Mouse (Mus musculus) kidney, adult 2 months (tissue): ENCODE data around the gene Nlrc4.

Experiments
- CTCF ChIP-seq: fragments of 200-500 bp; conservative IDR thresholded peaks from 2 replicates; pipeline ENCODE4 v1.5.1; 2011; ENCODE audit warnings: low read depth, mild to moderate bottlenecking, control low read depth, low read length, moderate library complexity, mixed read lengths; ENCODE audit not compliant: insufficient read depth, insufficient read length
- POLR2A ChIP-seq: fragments of 200-500 bp; IDR thresholded peaks from one replicate; pipeline ENCODE4 v1.6.1; 2011; ENCODE audit warnings: low read depth, low read length, control low read depth

DNA sequence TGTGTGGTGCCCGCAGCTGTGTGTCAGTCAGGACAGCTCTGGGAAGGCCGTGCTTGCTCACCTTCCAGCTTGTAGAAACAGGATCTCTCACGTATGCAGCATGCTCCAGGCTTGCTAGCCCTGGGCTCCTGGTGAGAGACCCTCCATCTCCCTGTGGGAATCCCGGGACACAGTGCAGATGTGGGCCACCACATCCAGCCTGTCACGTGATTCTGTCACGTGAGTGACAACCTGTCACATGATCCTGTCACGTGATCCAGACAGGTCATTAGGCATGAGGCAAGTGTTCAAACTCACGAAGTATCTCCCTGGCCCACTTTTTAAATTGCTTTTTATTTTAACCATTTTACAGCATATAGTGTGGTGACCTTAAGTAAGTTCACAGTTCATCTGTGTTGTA, 45.6 kb downstream of the Nlrc4 start:
- TF ChIP-seq CTCF (no peak), POLR2A (no peak)
